Mouse (Mus musculus): ENCODE results near the gene Tm9sf2. TPM values are rescaled to one million over a fixed set of nuclear protein-coding genes. Genes with fewer than 3 reads are reported as not detected.

The Tm9sf2 gene
- polyA plus RNA-seq, 1 experiment: 64.1 TPM

GRCm38 (mm10) chr14:122075485-122076200 is 31.2 kb upstream of the Tm9sf2 start:
- H3K79me2 ChIP-seq (ENCODE audit: control insufficient read depth, insufficient read depth): no peaks in the 10 kb centered on the region
- no peaks in the 10 kb centered on the region for H3K36me3 ChIP-seq (ENCODE audit: control insufficient read depth, insufficient read depth)
- H3K4me2 ChIP-seq (ENCODE audit: low read depth): no peak overlapping the region
- no peak overlapping the region for H3K4me3 ChIP-seq
- H3K27me3 ChIP-seq (ENCODE audit: control insufficient read depth, insufficient read depth, insufficient read length): peaks cover 6% of the 10 kb centered on the region
- H3ac ChIP-seq (ENCODE audit: control insufficient read depth, insufficient read length): no peak overlapping the region
- TF ChIP-seq POLR2A (IDR thresholded peaks at IDR 0.05; ENCODE audit: insufficient read length, low read depth): no peak
- TF ChIP-seq MAX (IDR thresholded peaks at IDR 0.05; ENCODE audit: low read depth): no peak
- no peak for TF ChIP-seq MYOD1 (IDR thresholded peaks at IDR 0.05; ENCODE audit: control insufficient read depth in 1 of 3, insufficient read length in 2 of 3, low read depth in 2 of 3)
- peak; percentile 14 for TF ChIP-seq USF1 (IDR thresholded peaks at IDR 0.05; ENCODE audit: low read depth)
- TF ChIP-seq E2F4 (IDR thresholded peaks at IDR 0.05; ENCODE audit: insufficient read depth): no peak

GRCm38 (mm10) chr14:122077017-122077416 is 29.8 kb upstream of the Tm9sf2 start:
- Histone ChIP-seq H3K79me2 (ENCODE audit: control insufficient read depth, insufficient read depth) (no peaks in the 10 kb centered on the region), H3K4me2 (ENCODE audit: low read depth) (no peak overlapping the region), H3ac (ENCODE audit: control insufficient read depth, insufficient read length) (no peak overlapping the region), H3K36me3 (ENCODE audit: control insufficient read depth, insufficient read depth) (no peaks in the 10 kb centered on the region), H3K4me3 (no peak overlapping the region), H3K27me3 (ENCODE audit: control insufficient read depth, insufficient read depth, insufficient read length) (peaks cover 6% of the 10 kb centered on the region)
- TF ChIP-seq POLR2A (IDR thresholded peaks at IDR 0.05; ENCODE audit: insufficient read length, low read depth) (no peak), MAX (IDR thresholded peaks at IDR 0.05; ENCODE audit: low read depth) (no peak), TCF12 (IDR thresholded peaks at IDR 0.05; ENCODE audit: insufficient read depth, poor library complexity, severe bottlenecking) (no peak), CEBPB (IDR thresholded peaks at IDR 0.05; ENCODE audit: insufficient read depth, poor library complexity, severe bottlenecking) (no peak), MYOD1 (IDR thresholded peaks at IDR 0.05; ENCODE audit: control insufficient read depth in 1 of 3, insufficient read length in 2 of 3, low read depth in 2 of 3) (no peak), SRF (IDR thresholded peaks at IDR 0.05; ENCODE audit: control insufficient read depth, insufficient read length, low read depth) (no peak), USF1 (IDR thresholded peaks at IDR 0.05; ENCODE audit: low read depth) (no peak), REST (IDR thresholded peaks at IDR 0.05; ENCODE audit: insufficient read depth, insufficient read length) (no peak), TCF3 (IDR thresholded peaks at IDR 0.05; ENCODE audit: insufficient read length, low read depth) (no peak), E2F4 (IDR thresholded peaks at IDR 0.05; ENCODE audit: insufficient read depth) (no peak), MYOG (IDR thresholded peaks at IDR 0.05; ENCODE audit: control insufficient read depth in 1 of 3, insufficient read depth in 1 of 3, insufficient read length in 2 of 3, low read depth in 2 of 3) (no peak), POLR2AphosphoS2 (IDR thresholded peaks at IDR 0.05; ENCODE audit: insufficient read length, low read depth) (no peak)

- no peak overlapping the region for H3ac ChIP-seq (ENCODE audit: control insufficient read depth, insufficient read length)
- no peak overlapping the region for H3K4me2 ChIP-seq (ENCODE audit: low read depth)
- no peak for TF ChIP-seq SRF (IDR thresholded peaks at IDR 0.05; ENCODE audit: control insufficient read depth, insufficient read length, low read depth)
- no peak for TF ChIP-seq POLR2AphosphoS2 (IDR thresholded peaks at IDR 0.05; ENCODE audit: insufficient read length, low read depth)
- no peak for TF ChIP-seq CEBPB (IDR thresholded peaks at IDR 0.05; ENCODE audit: insufficient read depth, poor library complexity, severe bottlenecking)
- TF ChIP-seq TCF12 (IDR thresholded peaks at IDR 0.05; ENCODE audit: insufficient read depth, poor library complexity, severe bottlenecking): no peak
- TF ChIP-seq MYOD1 (IDR thresholded peaks at IDR 0.05; ENCODE audit: control insufficient read depth in 1 of 3, insufficient read length in 2 of 3, low read depth in 2 of 3): no peak
- TF ChIP-seq MYOG (IDR thresholded peaks at IDR 0.05; ENCODE audit: control insufficient read depth in 1 of 3, insufficient read depth in 1 of 3, insufficient read length in 2 of 3, low read depth in 2 of 3): no peak
- TF ChIP-seq USF1 (IDR thresholded peaks at IDR 0.05; ENCODE audit: low read depth): no peak
- TF ChIP-seq REST (IDR thresholded peaks at IDR 0.05; ENCODE audit: insufficient read depth, insufficient read length): no peak
- no peak for TF ChIP-seq MAX (IDR thresholded peaks at IDR 0.05; ENCODE audit: low read depth)
- no peak for TF ChIP-seq POLR2A (IDR thresholded peaks at IDR 0.05; ENCODE audit: insufficient read length, low read depth)
- TF ChIP-seq TCF3 (IDR thresholded peaks at IDR 0.05; ENCODE audit: insufficient read length, low read depth): no peak
- no peak for TF ChIP-seq E2F4 (IDR thresholded peaks at IDR 0.05; ENCODE audit: insufficient read depth)
- H3K36me3 ChIP-seq (ENCODE audit: control insufficient read depth, insufficient read depth): no peaks in the 10 kb centered on the region
- peaks cover 6% of the 10 kb centered on the region for H3K27me3 ChIP-seq (ENCODE audit: control insufficient read depth, insufficient read depth, insufficient read length)
- H3K4me3 ChIP-seq: no peak overlapping the region
- no peaks in the 10 kb centered on the region for H3K79me2 ChIP-seq (ENCODE audit: control insufficient read depth, insufficient read depth)
Observed at GRCm38 (mm10) chr14:122079428-122079827, 27.4 kb upstream of the Tm9sf2 start.

GRCm38 (mm10) chr14:122079921-122080320 is 26.9 kb upstream of the Tm9sf2 start:
- H3K4me2 ChIP-seq (ENCODE audit: low read depth): no peak overlapping the region

DNA sequence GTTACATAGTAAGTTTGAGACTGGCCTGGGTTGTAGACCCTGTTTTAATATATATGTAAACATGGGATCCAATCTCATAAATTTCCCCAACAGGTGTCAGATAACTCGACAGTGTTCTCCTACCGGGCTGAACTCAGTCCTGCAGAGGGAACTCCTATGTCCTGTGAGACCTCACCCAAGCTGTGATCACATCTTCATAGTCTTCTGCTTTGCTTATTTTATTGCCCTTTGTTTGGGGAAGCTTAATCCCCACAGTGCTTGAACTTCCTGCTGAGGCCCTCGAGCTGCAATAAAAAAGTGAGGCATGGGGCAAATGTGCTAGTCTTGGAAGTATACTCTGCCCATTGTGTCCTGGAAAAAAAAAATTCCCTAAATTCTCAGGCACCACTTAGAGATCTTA is 25.5 kb upstream of the Tm9sf2 start:
- H3K27me3 ChIP-seq (ENCODE audit: control insufficient read depth, insufficient read depth, insufficient read length): no peaks in the 10 kb centered on the region
- H3K4me2 ChIP-seq (ENCODE audit: low read depth): no peak overlapping the region
- H3K79me2 ChIP-seq (ENCODE audit: control insufficient read depth, insufficient read depth): no peaks in the 10 kb centered on the region
- no peak overlapping the region for H3ac ChIP-seq (ENCODE audit: control insufficient read depth, insufficient read length)
- H3K36me3 ChIP-seq (ENCODE audit: control insufficient read depth, insufficient read depth): no peaks in the 10 kb centered on the region
- TF ChIP-seq REST (IDR thresholded peaks at IDR 0.05; ENCODE audit: insufficient read depth, insufficient read length): no peak
- TF ChIP-seq TCF12 (IDR thresholded peaks at IDR 0.05; ENCODE audit: insufficient read depth, poor library complexity, severe bottlenecking): no peak
- TF ChIP-seq POLR2A (IDR thresholded peaks at IDR 0.05; ENCODE audit: insufficient read length, low read depth): no peak
- no peak for TF ChIP-seq MYOD1 (IDR thresholded peaks at IDR 0.05; ENCODE audit: control insufficient read depth in 1 of 3, insufficient read length in 2 of 3, low read depth in 2 of 3)
- TF ChIP-seq CEBPB (IDR thresholded peaks at IDR 0.05; ENCODE audit: insufficient read depth, poor library complexity, severe bottlenecking): no peak
- no peak overlapping the region for H3K4me3 ChIP-seq

More at GRCm38 (mm10) chr14:122079921-122080320, 26.9 kb upstream of the Tm9sf2 start:
- H3K27me3 ChIP-seq (ENCODE audit: control insufficient read depth, insufficient read depth, insufficient read length): peaks cover 6% of the 10 kb centered on the region
- no peak overlapping the region for H3ac ChIP-seq (ENCODE audit: control insufficient read depth, insufficient read length)
- H3K4me3 ChIP-seq: no peak overlapping the region
- TF ChIP-seq MYOD1 (IDR thresholded peaks at IDR 0.05; ENCODE audit: control insufficient read depth in 1 of 3, insufficient read length in 2 of 3, low read depth in 2 of 3) (no peak), TCF3 (IDR thresholded peaks at IDR 0.05; ENCODE audit: insufficient read length, low read depth) (no peak), CEBPB (IDR thresholded peaks at IDR 0.05; ENCODE audit: insufficient read depth, poor library complexity, severe bottlenecking) (no peak), E2F4 (IDR thresholded peaks at IDR 0.05; ENCODE audit: insufficient read depth) (no peak)
- no peaks in the 10 kb centered on the region for H3K36me3 ChIP-seq (ENCODE audit: control insufficient read depth, insufficient read depth)
- H3K79me2 ChIP-seq (ENCODE audit: control insufficient read depth, insufficient read depth): no peaks in the 10 kb centered on the region

All from myocyte (in vitro differentiated cells).